Mouse (Mus musculus): ENCODE measurements around the gene Fst.

Gene Fst

DNA sequence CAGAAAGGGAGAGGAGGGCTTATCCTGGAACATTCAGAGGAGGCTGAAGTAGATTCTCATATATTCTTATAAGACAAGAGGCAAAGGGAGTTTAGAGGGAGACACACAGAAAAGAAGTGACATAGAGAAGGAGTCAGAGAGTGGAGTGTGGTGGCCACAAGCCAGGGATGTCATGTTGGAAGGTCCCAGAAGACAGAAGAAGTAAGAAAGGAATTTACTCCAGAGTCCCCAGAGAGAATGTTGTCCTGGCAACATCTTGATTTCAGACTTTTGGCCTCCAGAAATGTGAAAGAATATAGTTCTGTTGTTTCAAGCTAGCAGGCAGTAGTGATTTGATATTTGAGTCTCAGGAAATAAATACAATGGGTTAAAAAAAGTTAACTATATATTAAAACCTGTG is 46.4 kb downstream of the Fst start:
- DNase-seq = no peak

DNA sequence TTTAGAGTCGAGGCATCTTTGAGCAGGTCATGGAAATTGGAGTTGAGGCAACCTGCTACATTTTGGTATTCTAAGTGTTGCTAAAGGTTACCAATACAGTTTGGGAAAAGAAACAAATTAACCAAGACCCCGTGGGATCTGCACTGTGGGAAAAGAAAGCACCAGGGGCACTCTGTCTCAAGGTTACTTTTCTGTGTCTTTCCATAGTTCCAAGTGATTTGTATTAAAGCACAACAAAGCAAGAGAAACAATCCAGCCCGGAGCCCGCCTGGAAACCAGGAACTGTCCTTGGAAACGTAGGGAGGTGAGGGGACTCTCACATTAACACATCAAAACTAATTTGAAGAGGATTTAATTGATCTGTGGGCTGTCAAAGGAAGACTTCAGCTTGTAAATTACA is 51.9 kb downstream of the Fst start:
- DNase-seq = no peak

DNA sequence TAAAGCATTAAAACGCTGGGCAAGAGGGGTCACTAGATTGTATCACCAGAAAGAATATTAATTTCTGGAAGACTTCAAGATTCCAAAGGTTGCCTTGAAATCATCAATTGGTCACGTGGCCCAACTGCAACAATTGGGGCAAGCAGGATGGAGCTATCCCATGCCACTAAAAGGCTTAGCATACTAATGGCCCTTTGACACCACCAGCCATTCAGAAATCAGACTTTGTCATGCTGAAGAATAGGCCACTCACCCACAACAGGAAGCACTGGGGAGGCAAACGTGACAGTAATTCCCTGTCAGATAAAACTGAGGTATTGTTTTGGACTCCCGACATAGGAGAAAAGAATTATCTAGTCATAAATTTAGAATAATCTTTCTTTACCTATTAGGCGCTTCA is 52.3 kb downstream of the Fst start:
- no peak for DNase-seq

DNA sequence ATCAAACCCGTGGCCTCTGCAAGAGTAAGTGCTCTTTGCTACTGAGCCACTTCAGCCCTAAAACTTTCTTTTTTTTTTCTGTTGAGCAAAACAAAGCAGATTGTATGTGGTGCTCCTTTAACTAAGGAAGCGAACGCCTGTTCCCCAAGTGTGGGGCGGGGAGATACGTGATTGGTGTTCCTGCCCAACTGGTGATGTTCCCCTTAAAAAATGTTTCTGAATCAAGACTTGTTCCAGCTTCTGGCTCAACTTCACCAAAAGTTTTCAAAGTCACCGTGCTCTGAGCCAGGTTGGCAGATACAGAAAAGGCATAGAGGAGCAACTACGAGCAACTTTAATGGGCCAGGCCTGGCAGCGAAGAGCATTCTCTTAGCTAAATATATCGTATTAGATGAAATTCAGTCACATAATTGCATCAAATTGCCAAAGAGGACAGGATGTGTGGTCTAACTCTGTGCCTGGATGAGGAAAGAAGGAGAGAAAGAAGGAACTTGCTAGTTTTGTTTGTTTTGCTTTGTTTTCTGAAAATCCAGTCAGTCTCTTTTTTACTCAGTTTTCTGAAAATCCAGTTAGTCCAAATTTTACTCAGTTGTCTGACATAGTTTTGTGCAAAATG is 53.5 kb downstream of the Fst start:
- no peak for DNase-seq

Measured in kidney, adult 18-20 months (tissue).